Mouse (Mus musculus) embryonic fibroblast, embryonic 13.5 days (primary cell): ENCODE measurements around the gene Erbb4. TPM values are rescaled to one million over a fixed set of nuclear protein-coding genes. Genes with fewer than 3 reads are reported as not detected.

ENCODE experiments used
- H3K27ac ChIP-seq: 2 replicates; pipeline ENCODE4 v1.5.1; 2012; ENCODE audit warnings: low read length, control low read depth, inconsistent platforms; ENCODE audit not compliant: insufficient read depth
- H3K4me1 ChIP-seq: 2 replicates; pipeline ENCODE4 v1.6.1; 2011; ENCODE audit warnings: low read length; ENCODE audit not compliant: control insufficient read depth, insufficient read depth
- H3K4me3 ChIP-seq: 2 replicates; pipeline ENCODE4 v1.5.1; 2011; ENCODE audit warnings: mild to moderate bottlenecking, control low read depth, low read length; ENCODE audit not compliant: insufficient read depth
- CTCF ChIP-seq: IDR thresholded peaks from 2 replicates; pipeline ENCODE4 v1.5.1; 2011; ENCODE audit warnings: mild to moderate bottlenecking, control low read depth, low read length, moderate library complexity, borderline replicate concordance; ENCODE audit not compliant: insufficient read depth
- POLR2A ChIP-seq: IDR thresholded peaks from 2 replicates; pipeline ENCODE4 v1.6.1; 2011; ENCODE audit warnings: low read depth, mild to moderate bottlenecking, control low read depth, low read length, moderate library complexity
- polyA plus RNA-seq: library from polyadenylated mRNA; stranded (reverse); fragments of >200 nt; gene quantifications from 2 replicates; pipeline ENCODE4 v1.2.4, GENCODE M21; 2011; ENCODE audit warnings: low read depth; ENCODE audit not compliant: missing spikeins, insufficient read length

Erbb4 gene
- polyA plus RNA-seq, 1 experiment = 0.26 TPM

- H3K27ac ChIP-seq = no peak overlapping the region
- H3K4me3 ChIP-seq = no peak overlapping the region
- no peaks in the 10 kb centered on the region for H3K4me1 ChIP-seq
- TF ChIP-seq POLR2A (no peak), CTCF (no peak)
These were observed 146.3 kb downstream of the Erbb4 start for GRCm38 (mm10) chr1:68961365-68962116.

GRCm38 (mm10) chr1:68956766-68957533 is 150.9 kb downstream of the Erbb4 start:
- no peak for TF ChIP-seq POLR2A
- no peak for TF ChIP-seq CTCF
- H3K4me1 ChIP-seq = no peaks in the 10 kb centered on the region
- no peak overlapping the region for H3K4me3 ChIP-seq
- no peak overlapping the region for H3K27ac ChIP-seq

- TF ChIP-seq CTCF (no peak), POLR2A (no peak)
- no peaks in the 10 kb centered on the region for H3K4me1 ChIP-seq
- H3K4me3 ChIP-seq = no peak overlapping the region
- no peak overlapping the region for H3K27ac ChIP-seq
These were observed 152.4 kb downstream of the Erbb4 start for GRCm38 (mm10) chr1:68955482-68955881.

- no peak overlapping the region for H3K4me3 ChIP-seq
- TF ChIP-seq CTCF (no peak), POLR2A (no peak)
- H3K4me1 ChIP-seq = no peaks in the 10 kb centered on the region
- H3K27ac ChIP-seq = no peak overlapping the region
These were observed 164.7 kb downstream of the Erbb4 start for GRCm38 (mm10) chr1:68943141-68943540.

DNA sequence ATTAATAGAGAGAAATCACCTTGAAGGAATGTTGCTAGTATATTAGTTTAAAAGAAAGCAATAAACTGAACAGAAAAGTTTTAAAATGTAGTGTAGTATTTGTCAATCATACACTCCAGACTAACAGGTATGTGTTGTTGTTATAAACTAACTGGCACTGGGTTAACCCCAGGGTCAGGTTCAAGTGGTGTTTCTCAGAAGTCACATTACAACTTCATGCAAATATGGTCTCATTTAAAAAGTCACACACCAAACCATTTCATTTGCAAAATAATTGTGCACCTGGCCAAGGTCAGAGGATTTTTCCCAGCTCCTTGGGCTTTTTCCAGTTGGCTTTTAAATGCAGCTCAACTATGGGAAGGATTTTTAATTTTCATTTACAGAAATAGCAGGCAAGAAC is 173.1 kb downstream of the Erbb4 start:
- Histone ChIP-seq H3K4me3 (no peak overlapping the region), H3K27ac (no peak overlapping the region), H3K4me1 (no peaks in the 10 kb centered on the region)
- TF ChIP-seq POLR2A = no peak

DNA sequence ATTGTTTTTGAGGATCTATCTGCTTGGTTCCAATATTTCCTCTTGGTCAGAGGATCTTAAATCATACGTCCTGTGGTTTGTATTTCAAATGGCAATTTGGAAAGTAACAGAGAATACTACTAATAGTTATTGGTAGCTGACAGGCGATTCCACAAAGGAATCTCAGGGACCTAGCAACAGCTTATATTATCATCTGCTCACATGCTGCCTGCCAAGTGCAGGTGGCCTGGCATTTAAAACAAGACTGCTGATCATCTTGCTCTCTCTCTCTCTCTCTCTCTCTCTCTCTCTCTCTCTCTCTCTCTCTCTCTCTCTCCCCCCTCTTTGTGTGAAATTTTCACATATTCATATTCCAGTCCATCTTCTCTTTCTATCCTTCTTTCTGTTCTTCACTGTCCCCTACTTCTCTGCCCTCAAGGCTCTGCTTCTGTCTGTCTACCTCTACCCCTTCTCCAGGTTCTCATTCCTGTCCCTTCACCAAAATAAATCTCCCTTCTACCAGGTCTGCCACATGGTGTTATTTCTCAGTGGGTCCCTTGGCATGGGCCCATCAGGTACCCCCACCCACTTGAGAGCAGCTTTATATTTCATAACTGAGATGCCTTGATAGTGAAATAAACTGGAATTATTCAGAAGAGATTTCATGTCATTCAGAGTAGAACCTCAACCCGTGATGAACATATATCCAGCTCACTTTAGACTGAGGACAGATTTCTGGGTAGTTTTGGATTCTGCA is 174.4 kb downstream of the Erbb4 start:
- Histone ChIP-seq H3K27ac (no peak overlapping the region), H3K4me3 (no peak overlapping the region), H3K4me1 (no peaks in the 10 kb centered on the region)
- TF ChIP-seq CTCF (no peak), POLR2A (no peak)

DNA sequence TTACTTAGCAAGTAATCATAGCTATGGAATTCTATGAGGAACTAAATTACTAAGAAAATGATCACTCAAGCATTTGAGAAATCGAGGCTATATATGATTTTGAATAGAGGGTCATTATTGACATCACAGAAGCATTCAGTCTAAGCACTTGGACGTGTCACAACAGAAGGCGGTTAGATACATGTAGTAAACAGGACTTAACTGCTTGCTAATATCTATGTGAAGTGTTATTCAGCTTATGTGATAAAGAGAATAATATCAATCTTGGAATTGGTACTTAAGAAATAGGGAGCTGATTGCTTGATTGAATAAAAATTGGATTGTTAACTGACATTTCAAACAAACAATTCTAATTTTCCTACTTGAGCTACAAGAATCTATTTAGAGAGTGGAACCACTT is 190.0 kb downstream of the Erbb4 start:
- Histone ChIP-seq H3K27ac (no peak overlapping the region), H3K4me3 (no peak overlapping the region), H3K4me1 (no peaks in the 10 kb centered on the region)
- TF ChIP-seq CTCF (no peak), POLR2A (no peak)

DNA sequence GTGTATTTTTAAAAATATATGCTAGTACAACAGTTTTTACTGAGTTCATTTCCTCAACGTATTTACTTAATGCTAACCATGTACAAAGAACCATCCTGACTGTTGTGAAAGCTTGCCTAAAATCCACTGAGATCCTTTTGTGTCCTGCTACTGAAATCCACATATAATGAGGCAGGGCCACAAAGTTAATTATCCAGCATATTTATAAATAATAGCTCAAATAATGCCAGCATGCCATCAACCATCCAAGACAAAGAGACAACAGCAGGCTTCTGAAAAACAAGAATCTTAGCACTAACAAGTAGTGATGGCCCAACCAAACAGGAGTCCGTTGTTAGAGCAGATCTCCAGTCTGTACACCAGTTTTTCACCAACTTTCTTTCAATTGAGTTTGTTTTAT is 215.8 kb downstream of the Erbb4 start:
- H3K27ac ChIP-seq = no peak overlapping the region
- H3K4me1 ChIP-seq = no peaks in the 10 kb centered on the region
- H3K4me3 ChIP-seq = no peak overlapping the region
- no peak for TF ChIP-seq CTCF
- TF ChIP-seq POLR2A = no peak

DNA sequence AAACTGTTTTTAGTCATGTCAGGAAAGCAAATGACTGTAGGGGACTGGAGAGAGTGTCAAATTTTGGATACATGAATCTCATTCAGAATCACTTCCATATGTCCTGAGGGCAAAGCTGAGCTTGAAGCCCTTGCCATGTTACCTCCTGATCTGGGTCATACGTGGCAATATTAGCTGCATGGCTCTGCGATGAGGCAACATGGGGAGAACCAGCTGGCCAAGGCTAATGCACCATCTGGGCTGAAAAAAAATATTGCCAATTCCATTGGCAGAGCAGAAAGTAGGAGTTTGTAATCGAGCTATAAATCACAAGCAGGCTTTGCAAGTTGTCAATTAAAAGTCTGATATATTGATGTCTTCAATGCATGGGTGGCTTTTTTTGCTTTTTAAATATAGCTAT is 221.0 kb downstream of the Erbb4 start:
- TF ChIP-seq CTCF (no peak), POLR2A (no peak)
- Histone ChIP-seq H3K27ac (no peak overlapping the region), H3K4me3 (no peak overlapping the region), H3K4me1 (no peaks in the 10 kb centered on the region)

- Histone ChIP-seq H3K27ac (no peak overlapping the region), H3K4me3 (no peak overlapping the region)
- TF ChIP-seq CTCF (no peak), POLR2A (no peak)
These were observed 232.9 kb downstream of the Erbb4 start for GRCm38 (mm10) chr1:68874954-68875353.

More at GRCm38 (mm10) chr1:68874954-68875353, 232.9 kb downstream of the Erbb4 start:
- H3K4me1 ChIP-seq = no peaks in the 10 kb centered on the region
